Mouse (Mus musculus): ENCODE data around the gene Sdhaf4. TPM values are rescaled to one million over a fixed set of nuclear protein-coding genes. Genes with fewer than 3 reads are reported as not detected.

Sdhaf4 gene
- polyA plus RNA-seq, 1 experiment from 2014 or later: 38.6 TPM

DNA sequence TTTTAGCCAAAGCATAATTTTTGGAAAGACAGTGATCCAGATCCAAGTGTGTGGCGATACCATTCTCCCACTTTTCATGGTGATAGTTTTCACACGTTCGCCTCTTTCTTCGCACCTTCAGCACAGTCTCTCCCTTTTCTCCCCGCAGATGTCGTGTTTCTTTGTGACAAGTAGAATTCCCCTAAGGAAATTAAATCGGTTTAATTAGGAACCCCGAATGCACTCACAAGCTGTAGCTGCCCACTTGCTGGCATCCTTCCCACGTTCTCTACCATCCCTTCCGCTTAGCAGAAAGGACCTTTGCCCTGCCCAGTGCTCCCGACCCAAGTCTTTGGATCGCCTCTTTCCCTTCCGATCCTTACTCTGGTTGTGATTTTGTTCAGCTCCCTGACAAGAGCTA is 51.5 kb downstream of the Sdhaf4 start:
- no peak overlapping the region for H3K27ac ChIP-seq
- ATAC-seq (ENCODE audit: low read depth) (no peak), DNase-seq (no peak)
- no peak overlapping the region for H3K9ac ChIP-seq
- H3K4me1 ChIP-seq (replicated peaks): no peaks in the 10 kb centered on the region
- H3K27me3 ChIP-seq: no peaks in the 10 kb centered on the region
- H3K9me3 ChIP-seq (replicated peaks): no peaks in the 10 kb centered on the region
- H3K4me3 ChIP-seq (replicated peaks): no peak overlapping the region
- H3K36me3 ChIP-seq: no peaks in the 10 kb centered on the region
- 78% methylated on average over 13 of the region's 13 CpGs for WGBS (ENCODE audit: insufficient replicate concordance)
- no peak overlapping the region for H3K4me2 ChIP-seq

DNA sequence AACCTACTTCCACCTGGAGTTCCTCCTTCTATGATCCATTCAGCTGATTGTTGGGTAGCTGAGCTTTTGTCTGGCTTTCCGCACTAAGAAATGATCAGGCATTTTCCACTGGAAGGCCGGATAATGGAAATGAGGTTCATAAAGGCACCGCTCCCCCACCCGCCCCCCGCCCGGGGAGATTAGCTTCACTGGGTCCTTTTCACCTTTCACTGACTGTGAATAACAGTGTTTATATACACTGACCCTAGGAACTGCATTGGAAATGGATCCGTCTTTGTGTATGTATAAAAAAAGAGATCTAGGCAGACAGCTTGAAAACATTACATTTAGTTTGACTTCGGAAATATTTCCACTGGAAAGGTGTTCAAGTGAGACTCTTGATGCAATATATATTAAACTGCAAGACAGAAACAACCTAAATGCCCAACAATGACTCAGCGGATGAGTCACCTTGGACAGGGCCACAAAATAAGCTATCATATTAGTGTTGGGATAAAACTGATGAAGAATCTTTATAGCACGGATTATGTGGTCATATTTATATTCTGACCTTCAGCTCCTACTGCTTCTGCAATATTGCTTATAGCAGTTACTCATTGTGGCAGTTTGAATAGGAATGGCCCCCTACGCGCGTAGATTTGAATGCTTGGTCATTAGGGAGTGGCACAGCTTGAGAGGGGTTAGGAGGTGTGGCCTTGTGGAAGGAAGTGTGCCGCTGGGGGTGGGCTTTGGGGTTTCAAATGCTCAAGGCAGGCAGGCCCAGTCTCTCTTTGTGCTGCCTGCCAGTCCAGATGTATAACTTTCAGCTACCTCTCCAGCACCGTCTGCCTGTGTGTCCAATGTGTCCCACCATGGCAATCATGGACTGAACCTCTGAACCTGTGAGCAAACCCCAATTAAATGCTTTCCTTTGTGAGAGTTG is 56.4 kb downstream of the Sdhaf4 start:
- no peak for ATAC-seq (ENCODE audit: low read depth)
- WGBS (ENCODE audit: insufficient replicate concordance): 74% methylated on average over 15 of the region's 15 CpGs
- Histone ChIP-seq H3K27me3 (no peaks in the 10 kb centered on the region), H3K4me1 (replicated peaks) (no peaks in the 10 kb centered on the region), H3K9me3 (replicated peaks) (no peaks in the 10 kb centered on the region), H3K9ac (no peak overlapping the region), H3K4me3 (replicated peaks) (no peak overlapping the region), H3K4me2 (no peak overlapping the region), H3K36me3 (no peaks in the 10 kb centered on the region), H3K27ac (no peak overlapping the region)
- no peak for DNase-seq

DNA sequence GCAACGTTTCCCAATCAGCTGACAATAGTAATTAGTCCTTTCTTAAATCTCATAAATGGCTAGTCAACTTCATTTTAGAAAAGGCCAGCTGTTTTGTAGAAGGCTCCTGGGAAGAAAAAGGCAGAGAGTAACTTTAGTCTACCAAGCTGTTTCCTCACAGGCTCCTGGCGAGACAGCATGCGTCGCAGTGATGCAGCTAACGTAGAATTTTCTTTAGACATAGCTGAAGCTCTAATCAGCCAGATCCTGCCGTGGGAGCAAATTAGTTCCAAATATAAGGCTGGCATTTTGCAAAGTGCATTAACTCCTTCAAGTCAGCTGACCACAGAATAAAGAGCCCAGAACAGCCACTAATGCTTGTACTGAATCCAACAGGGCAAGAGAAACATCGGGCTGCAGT is 57.2 kb downstream of the Sdhaf4 start:
- no peak overlapping the region for H3K27ac ChIP-seq
- no peak overlapping the region for H3K9ac ChIP-seq
- H3K4me2 ChIP-seq: no peak overlapping the region
- H3K4me3 ChIP-seq (replicated peaks): no peak overlapping the region
- no peaks in the 10 kb centered on the region for H3K36me3 ChIP-seq
- no peaks in the 10 kb centered on the region for H3K9me3 ChIP-seq (replicated peaks)
- no peaks in the 10 kb centered on the region for H3K27me3 ChIP-seq
- no peaks in the 10 kb centered on the region for H3K4me1 ChIP-seq (replicated peaks)
- DNase-seq (no peak), ATAC-seq (ENCODE audit: low read depth) (no peak)
- 76% methylated on average over 7 of the region's 7 CpGs for WGBS (ENCODE audit: insufficient replicate concordance)

Other genes with a start within 250 kb of the Sdhaf4 start
- gene B3gat2, start 243.9 kb downstream of the Sdhaf4 start, polyA plus RNA-seq (2015; fragmentation: Nextera tagmentation; extraction: Ambion mirVana): 0.12 and 0.17 TPM in 2 replicates
- gene Smap1, start 83.3 kb downstream of the Sdhaf4 start, polyA plus RNA-seq (2015; fragmentation: Nextera tagmentation; extraction: Ambion mirVana): 29.9 and 32.0 TPM in 2 replicates
- 4.2 and 5.2 TPM in 2 replicates for gene Fam135a, start 94.7 kb upstream of the Sdhaf4 start, polyA plus RNA-seq (2015; fragmentation: Nextera tagmentation; extraction: Ambion mirVana)
- gene Col9a1, start 172.0 kb upstream of the Sdhaf4 start, polyA plus RNA-seq (2015; fragmentation: Nextera tagmentation; extraction: Ambion mirVana): 0.12 and 0.35 TPM in 2 replicates